Mouse (Mus musculus) E14TG2a.4 (cell line): ENCODE results near the gene Atp13a1.

Experiments used
- CTCF ChIP-seq: conservative IDR thresholded peaks from 2 replicates; pipeline ENCODE4 v1.5.1; 2014; ENCODE audit warnings: low read length
- POU5F1 ChIP-seq: IDR thresholded peaks from 2 replicates; pipeline ENCODE4 v1.6.1; 2014; ENCODE audit warnings: low read length, borderline replicate concordance

GRCm38 (mm10) chr8:69796721-69797345, 5.9 kb downstream of the Atp13a1 start:
- TF ChIP-seq CTCF (no peak), POU5F1 (no peak)
